Mouse (Mus musculus) kidney, postnatal 0 days (tissue): ENCODE results near the gene Mras. TPM values are rescaled to one million over a fixed set of nuclear protein-coding genes. Genes with fewer than 3 reads are reported as not detected.

Experiments
- ATAC-seq: fragments of 200-750 bp; cut with Nextera tagmentation; replicated peaks from 2 replicates; pipeline ENCODE4 v1.8.0; 2017; ENCODE audit warnings: low read depth, moderate number of reproducible peaks, moderate TSS enrichment, moderate library complexity; ENCODE audit not compliant: low FRiP score
- DNase-seq: peaks from one replicate; pipeline ENCODE4 v3.0.0-alpha.2; 2016; ENCODE audit warnings: low spot score
- H3K27ac ChIP-seq: fragments of 300-500 bp; sonication (generic); 2 replicates; pipeline ENCODE4 v1.5.1; 2014; ENCODE audit warnings: mild to moderate bottlenecking
- H3K27me3 ChIP-seq: fragments of 300-500 bp; sonication (generic); 2 replicates; pipeline ENCODE4 v1.6.1; 2014; ENCODE audit warnings: low read length, mixed read lengths; ENCODE audit not compliant: insufficient read depth
- H3K36me3 ChIP-seq: fragments of 300-500 bp; sonication (generic); 2 replicates; pipeline ENCODE4 v1.6.1; 2014; ENCODE audit warnings: low read length, mixed read lengths; ENCODE audit not compliant: insufficient read depth
- H3K4me1 ChIP-seq: fragments of 300-500 bp; sonication (generic); replicated peaks from 2 replicates; pipeline ENCODE4 v1.6.1; 2014; ENCODE audit warnings: antibody characterized with exemption, low read length, mixed read lengths; ENCODE audit not compliant: insufficient read depth
- H3K4me2 ChIP-seq: fragments of 300-500 bp; sonication (generic); 2 replicates; pipeline ENCODE4 v1.6.1; 2014; ENCODE audit warnings: mild to moderate bottlenecking, low read length, moderate library complexity, mixed read lengths
- H3K4me3 ChIP-seq: fragments of 300-500 bp; sonication (generic); replicated peaks from 2 replicates; pipeline ENCODE4 v1.5.1; 2014; ENCODE audit warnings: low read depth, low read length
- H3K9ac ChIP-seq: fragments of 300-500 bp; sonication (generic); 2 replicates; pipeline ENCODE4 v1.6.1; 2014; ENCODE audit warnings: low read depth, low read length
- H3K9me3 ChIP-seq: fragments of 300-500 bp; sonication (generic); replicated peaks from 2 replicates; pipeline ENCODE4 v1.6.1; 2016; ENCODE audit warnings: low read length, inconsistent platforms, mixed read lengths
- CTCF ChIP-seq: IDR thresholded peaks from 2 replicates; pipeline ENCODE4 v1.5.1; 2016; ENCODE audit warnings: antibody characterized with exemption, low read depth, mild to moderate bottlenecking, moderate library complexity
- WGBS: fragments of 180-500 bp; shearing (Covaris S2); extraction: QIAGEN DNeasy Blood & Tissue Kit; methylation state at CpG from one replicate; pipeline ENCODE4 v1.1.7; 2014; 5-methylcytosine and 5-hydroxymethylcytosine counted together
- polyA plus RNA-seq: library from polyadenylated mRNA; unstranded; fragments of >200 nt; fragmentation: Nextera tagmentation; extraction: Ambion mirVana; gene quantifications from 2 replicates; pipeline ENCODE4 v1.2.1, GENCODE M21; 2015

Mras gene
- polyA plus RNA-seq, 1 experiment from 2014 or later = 19.4 TPM

DNA sequence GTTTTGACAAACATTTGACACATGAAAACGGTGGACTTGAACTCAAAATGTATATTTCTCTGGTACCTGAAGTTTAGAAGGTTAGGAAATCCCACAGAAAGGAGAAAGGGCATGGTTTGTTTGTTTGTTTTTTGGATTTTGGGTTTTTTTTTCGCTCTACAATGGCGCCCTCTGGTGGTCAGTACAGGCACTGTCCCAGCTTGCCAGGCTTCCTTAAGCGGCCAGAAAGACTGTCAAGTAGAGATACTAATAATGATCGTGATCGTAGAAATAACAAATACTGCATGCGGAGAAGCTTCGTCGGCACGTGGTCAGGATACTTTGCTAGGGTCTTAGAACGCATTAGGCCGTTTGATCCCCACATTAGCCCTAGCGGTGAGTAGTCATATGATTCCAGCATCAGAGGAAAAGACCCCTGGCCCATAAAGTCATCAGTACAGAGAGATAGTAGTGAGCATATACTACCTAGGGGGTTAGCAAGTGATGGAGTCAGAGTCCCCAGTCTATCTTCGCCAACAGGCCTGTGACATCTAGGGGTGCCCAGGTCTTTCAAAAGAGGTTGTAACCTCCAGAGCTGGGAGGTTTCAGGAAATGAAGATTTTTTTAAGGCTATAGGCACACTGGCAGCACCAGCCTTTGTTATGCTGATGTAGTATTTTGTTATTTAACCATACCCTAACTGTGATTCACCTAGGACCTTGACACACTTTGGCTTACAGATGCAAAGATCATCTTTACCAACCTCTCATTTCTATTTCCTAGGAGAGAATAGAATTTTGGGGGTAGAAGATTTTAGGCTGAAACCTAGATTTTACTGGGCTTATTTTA, 60.4 kb downstream of the Mras start:
- H3K27ac ChIP-seq = no peak overlapping the region
- ATAC-seq = no peak
- H3K4me1 ChIP-seq = no peaks in the 10 kb centered on the region
- no peaks in the 10 kb centered on the region for H3K27me3 ChIP-seq
- H3K9ac ChIP-seq = no peak overlapping the region
- no peaks in the 10 kb centered on the region for H3K36me3 ChIP-seq
- peak; percentile 65 for DNase-seq
- 7% methylated on average over 14 of the region's 14 CpGs for WGBS
- H3K4me3 ChIP-seq = no peak overlapping the region
- no peaks in the 10 kb centered on the region for H3K9me3 ChIP-seq
- peak; percentile 92 for TF ChIP-seq CTCF
- no peak overlapping the region for H3K4me2 ChIP-seq

DNA sequence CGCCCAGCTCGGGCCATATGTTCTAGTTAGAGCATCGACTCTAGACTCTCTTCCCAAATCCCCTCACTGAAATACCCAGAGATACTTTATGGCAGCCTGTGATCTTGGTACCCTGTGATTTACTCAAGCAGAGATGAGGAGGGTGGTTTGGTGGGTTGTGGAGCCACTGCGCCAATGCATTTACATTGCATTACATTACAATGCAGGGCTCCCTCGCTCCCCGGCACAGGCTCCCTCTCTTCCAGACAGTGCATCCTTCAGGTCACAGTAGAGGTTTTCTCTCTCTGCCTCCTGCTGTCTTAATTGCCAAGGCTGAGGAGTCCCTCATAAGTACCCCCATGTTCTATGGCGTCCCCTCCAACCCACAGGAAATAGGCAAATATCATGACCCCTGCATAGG, 68.8 kb downstream of the Mras start:
- H3K9me3 ChIP-seq = no peaks in the 10 kb centered on the region
- H3K9ac ChIP-seq = no peak overlapping the region
- H3K27me3 ChIP-seq = no peaks in the 10 kb centered on the region
- no peak overlapping the region for H3K4me2 ChIP-seq
- TF ChIP-seq CTCF = no peak
- no peak overlapping the region for H3K4me3 ChIP-seq
- H3K36me3 ChIP-seq = no peaks in the 10 kb centered on the region
- DNase-seq (no peak), ATAC-seq (no peak)
- WGBS = 68% methylated on average over 7 of the region's 7 CpGs
- H3K4me1 ChIP-seq = no peaks in the 10 kb centered on the region
- no peak overlapping the region for H3K27ac ChIP-seq

DNA sequence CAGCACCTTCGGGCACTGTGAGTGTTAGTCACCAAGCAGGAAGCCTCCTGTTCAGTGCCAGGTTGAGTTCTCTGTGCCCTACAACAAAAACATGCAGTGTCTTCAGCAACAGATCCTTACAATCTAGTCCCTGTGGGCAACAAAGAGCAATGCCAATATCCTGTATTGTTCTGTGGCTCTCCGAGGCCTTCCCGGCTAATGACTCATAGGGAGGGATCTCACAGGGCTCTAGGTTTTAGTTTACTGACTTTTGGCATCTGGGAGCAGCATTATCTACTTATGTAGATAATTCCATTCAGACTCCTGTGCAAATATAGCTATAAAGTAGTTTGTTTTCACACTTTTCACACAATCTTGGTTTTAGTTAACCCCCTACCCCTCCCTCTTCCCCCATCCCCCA, 71.3 kb downstream of the Mras start:
- Histone ChIP-seq H3K4me1 (no peaks in the 10 kb centered on the region), H3K4me2 (no peak overlapping the region), H3K9ac (no peak overlapping the region), H3K4me3 (no peak overlapping the region), H3K36me3 (no peaks in the 10 kb centered on the region), H3K27me3 (no peaks in the 10 kb centered on the region), H3K27ac (no peak overlapping the region), H3K9me3 (no peaks in the 10 kb centered on the region)
- DNase-seq (no peak), ATAC-seq (no peak)
- 75% methylated on average over 3 of the region's 3 CpGs for WGBS
- TF ChIP-seq CTCF = no peak

DNA sequence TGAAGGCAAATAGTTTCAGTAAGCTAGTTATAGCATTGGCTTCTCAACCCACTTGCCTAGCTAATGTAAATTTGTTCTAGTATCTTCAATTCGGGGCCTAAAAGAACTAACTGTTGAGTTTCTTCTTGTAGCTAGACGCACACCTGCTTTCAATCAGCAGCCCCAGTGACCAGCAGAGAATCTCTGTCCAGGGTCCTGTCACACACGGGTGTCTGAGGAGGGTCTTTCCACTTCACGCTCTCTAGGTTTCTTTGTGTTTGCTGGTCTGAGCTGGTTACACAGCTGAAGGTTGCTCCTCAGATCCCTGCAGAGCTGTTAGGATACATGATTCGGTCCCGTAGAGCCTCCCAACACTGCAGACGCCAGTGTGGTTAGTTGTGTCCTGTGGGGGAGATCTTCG, 74.1 kb downstream of the Mras start:
- peaks cover 8% of the 10 kb centered on the region for H3K27me3 ChIP-seq
- H3K9ac ChIP-seq = no peak overlapping the region
- DNase-seq (peak; percentile 29), ATAC-seq (no peak)
- no peak overlapping the region for H3K4me3 ChIP-seq
- no peak overlapping the region for H3K4me2 ChIP-seq
- no peaks in the 10 kb centered on the region for H3K36me3 ChIP-seq
- WGBS = 55% methylated on average over 8 of the region's 8 CpGs
- TF ChIP-seq CTCF = no peak
- no peaks in the 10 kb centered on the region for H3K9me3 ChIP-seq
- H3K27ac ChIP-seq = no peak overlapping the region
- 0 out of 2 replicates have a peak, but pooled peaks cover under 1% of the 10 kb centered on the region for H3K4me1 ChIP-seq

DNA sequence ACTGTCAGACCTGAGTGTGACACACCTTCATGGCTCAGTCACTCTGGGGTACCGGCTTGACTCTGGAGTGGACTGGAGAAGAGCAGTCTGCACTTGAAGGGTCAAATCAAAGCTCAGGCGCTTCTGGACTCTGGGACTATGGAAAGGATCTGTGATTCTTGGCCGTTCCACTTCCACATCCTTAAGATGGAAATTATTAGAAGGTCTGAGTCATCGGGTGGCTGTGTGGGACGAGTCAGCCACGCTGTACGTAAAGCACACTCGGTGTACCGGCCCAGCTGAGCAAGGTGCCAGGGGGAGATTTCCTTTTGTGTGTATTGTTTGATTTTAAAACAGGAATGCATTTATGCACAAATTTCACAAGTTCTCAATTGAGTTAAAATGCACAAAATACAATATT, 75.2 kb downstream of the Mras start:
- no peak overlapping the region for H3K4me3 ChIP-seq
- H3K36me3 ChIP-seq = no peaks in the 10 kb centered on the region
- H3K9ac ChIP-seq = no peak overlapping the region
- no peak for ATAC-seq
- WGBS = 82% methylated on average over 9 of the region's 9 CpGs
- H3K27ac ChIP-seq = no peak overlapping the region
- peaks cover 17% of the 10 kb centered on the region for H3K27me3 ChIP-seq
- no peak for TF ChIP-seq CTCF
- H3K9me3 ChIP-seq = no peaks in the 10 kb centered on the region
- DNase-seq = no peak
- H3K4me2 ChIP-seq = no peak overlapping the region
- H3K4me1 ChIP-seq = 0 out of 2 replicates have a peak, but pooled peaks cover 8% of the 10 kb centered on the region

DNA sequence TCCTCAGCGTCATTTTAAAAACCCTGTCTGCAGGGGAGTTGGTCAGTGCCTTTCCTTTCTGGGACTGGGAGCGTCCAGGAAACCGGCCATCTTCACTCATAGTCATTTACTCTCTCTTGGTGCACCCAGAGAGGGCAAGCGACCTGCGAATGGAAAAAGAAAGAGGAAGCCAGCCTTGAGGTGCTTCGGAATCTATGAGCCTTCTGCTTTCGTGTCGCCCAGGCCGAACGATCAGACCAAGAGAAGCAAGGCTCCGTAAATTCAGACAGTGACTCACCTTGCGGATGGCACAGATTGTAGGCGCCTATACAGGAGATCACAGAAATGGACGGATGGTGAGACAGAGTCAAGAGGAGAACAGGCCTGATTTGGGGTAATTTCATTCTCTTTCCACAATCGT, 78.2 kb downstream of the Mras start:
- ATAC-seq = no peak

More for the DNA sequence above, 78.2 kb downstream of the Mras start:
- DNase-seq = no peak
- no peak for TF ChIP-seq CTCF
- H3K4me2 ChIP-seq = no peak overlapping the region
- WGBS = 86% methylated on average over 15 of the region's 15 CpGs
- no peak overlapping the region for H3K27ac ChIP-seq
- H3K4me1 ChIP-seq = 0 out of 2 replicates have a peak, but pooled peaks cover 8% of the 10 kb centered on the region
- no peak overlapping the region for H3K9ac ChIP-seq
- no peaks in the 10 kb centered on the region for H3K9me3 ChIP-seq
- no peaks in the 10 kb centered on the region for H3K36me3 ChIP-seq
- H3K27me3 ChIP-seq = peaks cover 22% of the 10 kb centered on the region
- H3K4me3 ChIP-seq = no peak overlapping the region
